Mouse (Mus musculus) neural tube, embryonic 15.5 days (tissue): ENCODE measurements around the gene Arntl2. TPM values are rescaled to one million over a fixed set of nuclear protein-coding genes. Genes with fewer than 3 reads are reported as not detected.

ENCODE experiments used
- ATAC-seq: fragments of 200-750 bp; cut with Nextera tagmentation; 2 replicates; pipeline ENCODE4 v1.8.0; 2017; ENCODE audit warnings: mild to moderate bottlenecking, moderate TSS enrichment, moderate library complexity; ENCODE audit not compliant: low FRiP score
- H3K27ac ChIP-seq: fragments of 300-500 bp; sonication (generic); replicated peaks from 2 replicates; pipeline ENCODE4 v1.5.1; 2015; ENCODE audit warnings: mild to moderate bottlenecking, inconsistent platforms
- H3K27me3 ChIP-seq: fragments of 300-500 bp; sonication (generic); replicated peaks from 2 replicates; pipeline ENCODE4 v1.6.1; 2015; ENCODE audit warnings: inconsistent platforms
- H3K36me3 ChIP-seq: fragments of 300-500 bp; sonication (generic); 2 replicates; pipeline ENCODE4 v1.6.1; 2015; ENCODE audit warnings: inconsistent platforms
- H3K4me1 ChIP-seq: fragments of 300-500 bp; sonication (generic); 2 replicates; pipeline ENCODE4 v1.6.1; 2015; ENCODE audit warnings: inconsistent platforms
- H3K4me2 ChIP-seq: fragments of 300-500 bp; sonication (generic); 2 replicates; pipeline ENCODE4 v1.6.1; 2015; ENCODE audit warnings: inconsistent platforms, mild to moderate bottlenecking, moderate library complexity
- H3K4me3 ChIP-seq: fragments of 300-500 bp; sonication (generic); replicated peaks from 2 replicates; pipeline ENCODE4 v1.5.1; 2015; ENCODE audit warnings: mild to moderate bottlenecking, inconsistent platforms
- H3K9ac ChIP-seq: fragments of 300-500 bp; sonication (generic); replicated peaks from 2 replicates; pipeline ENCODE4 v1.6.1; 2015; ENCODE audit warnings: mild to moderate bottlenecking, inconsistent platforms
- H3K9me3 ChIP-seq: fragments of 300-500 bp; sonication (generic); replicated peaks from 2 replicates; pipeline ENCODE4 v1.6.1; 2016; ENCODE audit warnings: inconsistent platforms
- WGBS: fragments of 180-500 bp; shearing (Covaris S2); methylation state at CpG from one replicate; pipeline ENCODE4 v1.1.7; 2015; ENCODE audit warnings: mixed read lengths; 5-methylcytosine and 5-hydroxymethylcytosine counted together
- polyA plus RNA-seq: library from polyadenylated mRNA; unstranded; fragments of >200 nt; fragmentation: Nextera tagmentation; extraction: Ambion mirVana; gene quantifications from 2 replicates; pipeline ENCODE4 v1.2.1, GENCODE M21; 2015

Arntl2 gene
- polyA plus RNA-seq = 4.1 and 4.5 TPM in 2 replicates

GRCm38 (mm10) chr6:146795924-146796545, at the start of gene Arntl2:
Arntl2 (plus strand) TSS chr6:146796055.
- peak; percentile 96 for ATAC-seq
- Histone ChIP-seq H3K36me3 (no peaks in the 10 kb centered on the region), H3K4me1 (peaks cover 15% of the 10 kb centered on the region), H3K4me2 (peak within 1 kb of the TSS; percentile 97), H3K27ac (no peak within 1 kb of the TSS), H3K9me3 (no peaks in the 10 kb centered on the region), H3K27me3 (no peaks in the 10 kb centered on the region), H3K9ac (peak within 1 kb of the TSS; percentile 61), H3K4me3 (peak within 1 kb of the TSS; percentile 56)
- WGBS = under 1% methylated on average over 36 of the region's 36 CpGs

GRCm38 (mm10) chr6:146746577-146746976, 49.3 kb upstream of the Arntl2 start:
- Histone ChIP-seq H3K36me3 (no peaks in the 10 kb centered on the region), H3K9ac (no peak overlapping the region), H3K4me3 (no peak overlapping the region), H3K4me1 (no peaks in the 10 kb centered on the region), H3K4me2 (no peak overlapping the region), H3K27ac (no peak overlapping the region), H3K27me3 (no peaks in the 10 kb centered on the region), H3K9me3 (no peaks in the 10 kb centered on the region)
- ATAC-seq = no peak
- 79% methylated on average over 5 of the region's 5 CpGs for WGBS

GRCm38 (mm10) chr6:146747057-146747456, 48.8 kb upstream of the Arntl2 start:
- Histone ChIP-seq H3K4me3 (no peak overlapping the region), H3K27ac (no peak overlapping the region), H3K4me2 (no peak overlapping the region), H3K36me3 (no peaks in the 10 kb centered on the region), H3K9me3 (no peaks in the 10 kb centered on the region), H3K9ac (no peak overlapping the region), H3K4me1 (no peaks in the 10 kb centered on the region), H3K27me3 (no peaks in the 10 kb centered on the region)
- ATAC-seq = no peak

- no peak for ATAC-seq
- H3K4me1 ChIP-seq = no peaks in the 10 kb centered on the region
- no peak overlapping the region for H3K4me3 ChIP-seq
- 83% methylated on average over 1 of the region's 1 CpGs for WGBS
- H3K9me3 ChIP-seq = no peaks in the 10 kb centered on the region
- H3K4me2 ChIP-seq = no peak overlapping the region
- no peak overlapping the region for H3K9ac ChIP-seq
- H3K27ac ChIP-seq = no peak overlapping the region
- no peaks in the 10 kb centered on the region for H3K27me3 ChIP-seq
- no peaks in the 10 kb centered on the region for H3K36me3 ChIP-seq
These were observed 47.6 kb upstream of the Arntl2 start for GRCm38 (mm10) chr6:146748271-146748670.

GRCm38 (mm10) chr6:146751671-146752070, 44.2 kb upstream of the Arntl2 start:
- Histone ChIP-seq H3K4me2 (no peak overlapping the region), H3K9ac (no peak overlapping the region), H3K36me3 (no peaks in the 10 kb centered on the region), H3K27ac (no peak overlapping the region), H3K4me3 (no peak overlapping the region), H3K9me3 (no peaks in the 10 kb centered on the region), H3K27me3 (no peaks in the 10 kb centered on the region), H3K4me1 (peaks cover 4% of the 10 kb centered on the region)
- 71% methylated on average over 1 of the region's 1 CpGs for WGBS
- ATAC-seq = no peak

GRCm38 (mm10) chr6:146752178-146752577, 43.7 kb upstream of the Arntl2 start:
- H3K4me1 ChIP-seq = peaks cover 8% of the 10 kb centered on the region
- H3K4me3 ChIP-seq = no peak overlapping the region
- no peaks in the 10 kb centered on the region for H3K27me3 ChIP-seq
- ATAC-seq = no peak
- H3K9ac ChIP-seq = no peak overlapping the region
- no peak overlapping the region for H3K27ac ChIP-seq
- 93% methylated on average over 2 of the region's 2 CpGs for WGBS
- no peaks in the 10 kb centered on the region for H3K9me3 ChIP-seq
- no peak overlapping the region for H3K4me2 ChIP-seq
- H3K36me3 ChIP-seq = no peaks in the 10 kb centered on the region

- Histone ChIP-seq H3K4me3 (no peak overlapping the region), H3K27me3 (no peaks in the 10 kb centered on the region), H3K4me1 (peaks cover 8% of the 10 kb centered on the region), H3K9ac (no peak overlapping the region), H3K27ac (no peak overlapping the region), H3K9me3 (no peaks in the 10 kb centered on the region), H3K36me3 (no peaks in the 10 kb centered on the region), H3K4me2 (no peak overlapping the region)
- 77% methylated on average over 1 of the region's 1 CpGs for WGBS
- ATAC-seq = no peak
These were observed 43.2 kb upstream of the Arntl2 start for GRCm38 (mm10) chr6:146752612-146753011.

- no peak overlapping the region for H3K4me3 ChIP-seq
- H3K9me3 ChIP-seq = no peaks in the 10 kb centered on the region
- no peaks in the 10 kb centered on the region for H3K36me3 ChIP-seq
- H3K9ac ChIP-seq = no peak overlapping the region
- ATAC-seq = no peak
- WGBS = 74% methylated on average over 2 of the region's 2 CpGs
- H3K4me1 ChIP-seq = peaks cover 8% of the 10 kb centered on the region
- H3K27ac ChIP-seq = no peak overlapping the region
- no peaks in the 10 kb centered on the region for H3K27me3 ChIP-seq
- no peak overlapping the region for H3K4me2 ChIP-seq
These were observed 42.2 kb upstream of the Arntl2 start for GRCm38 (mm10) chr6:146753560-146754160.

GRCm38 (mm10) chr6:146755136-146755535, 40.7 kb upstream of the Arntl2 start:
- no peak overlapping the region for H3K27ac ChIP-seq
- H3K4me1 ChIP-seq = peaks cover 8% of the 10 kb centered on the region
- H3K36me3 ChIP-seq = no peaks in the 10 kb centered on the region
- WGBS = 98% methylated on average over 2 of the region's 2 CpGs
- H3K4me2 ChIP-seq = no peak overlapping the region
- no peak overlapping the region for H3K9ac ChIP-seq
- ATAC-seq = no peak
- no peak overlapping the region for H3K4me3 ChIP-seq
- H3K27me3 ChIP-seq = no peaks in the 10 kb centered on the region
- H3K9me3 ChIP-seq = no peaks in the 10 kb centered on the region

GRCm38 (mm10) chr6:146755679-146756078, 40.2 kb upstream of the Arntl2 start:
- WGBS = 92% methylated on average over 4 of the region's 4 CpGs
- Histone ChIP-seq H3K4me1 (peaks cover 8% of the 10 kb centered on the region), H3K36me3 (no peaks in the 10 kb centered on the region), H3K4me3 (no peak overlapping the region), H3K27me3 (no peaks in the 10 kb centered on the region), H3K4me2 (no peak overlapping the region), H3K9me3 (no peaks in the 10 kb centered on the region), H3K27ac (no peak overlapping the region), H3K9ac (no peak overlapping the region)
- ATAC-seq = no peak

- peaks cover 4% of the 10 kb centered on the region; the same call in 1 of the 2 replicates for H3K4me1 ChIP-seq
- no peaks in the 10 kb centered on the region for H3K9me3 ChIP-seq
- 97% methylated on average over 2 of the region's 2 CpGs for WGBS
- no peak overlapping the region for H3K4me2 ChIP-seq
- H3K36me3 ChIP-seq = no peaks in the 10 kb centered on the region
- H3K27me3 ChIP-seq = no peaks in the 10 kb centered on the region
- no peak overlapping the region for H3K27ac ChIP-seq
- ATAC-seq = no peak
- H3K9ac ChIP-seq = no peak overlapping the region
- no peak overlapping the region for H3K4me3 ChIP-seq
These were observed 36.8 kb upstream of the Arntl2 start for GRCm38 (mm10) chr6:146759027-146759426.

- no peak overlapping the region for H3K27ac ChIP-seq
- WGBS = 97% methylated on average over 2 of the region's 2 CpGs
These were observed 35.8 kb upstream of the Arntl2 start for GRCm38 (mm10) chr6:146760022-146760421.

More at GRCm38 (mm10) chr6:146760022-146760421, 35.8 kb upstream of the Arntl2 start:
- Histone ChIP-seq H3K9me3 (no peaks in the 10 kb centered on the region), H3K4me1 (0 out of 2 replicates have a peak, but pooled peaks cover 4% of the 10 kb centered on the region), H3K36me3 (no peaks in the 10 kb centered on the region), H3K4me2 (no peak overlapping the region), H3K9ac (no peak overlapping the region), H3K27me3 (no peaks in the 10 kb centered on the region), H3K4me3 (no peak overlapping the region)
- ATAC-seq = no peak
